Mouse (Mus musculus) heart, adult 2 months (tissue): ENCODE measurements at regions not wholly inside any gene's neighbourhood (a gene's known extent, or its start where the extent isn't known, plus 50 kb on each side); places are given as distances from the start of the nearest gene placed in this dataset.

Experiments
- CTCF ChIP-seq: fragments of 200-600 bp; IDR thresholded peaks from 2 replicates; pipeline ENCODE4 v1.8.1; 2022; ENCODE audit warnings: antibody characterized with exemption, mild to moderate bottlenecking, moderate library complexity
- POLR2A ChIP-seq: fragments of 200-500 bp; IDR thresholded peaks from 2 replicates; pipeline ENCODE4 v1.6.1; 2011; ENCODE audit warnings: mild to moderate bottlenecking, low read depth, low read length, control low read depth; ENCODE audit not compliant: insufficient read depth

DNA sequence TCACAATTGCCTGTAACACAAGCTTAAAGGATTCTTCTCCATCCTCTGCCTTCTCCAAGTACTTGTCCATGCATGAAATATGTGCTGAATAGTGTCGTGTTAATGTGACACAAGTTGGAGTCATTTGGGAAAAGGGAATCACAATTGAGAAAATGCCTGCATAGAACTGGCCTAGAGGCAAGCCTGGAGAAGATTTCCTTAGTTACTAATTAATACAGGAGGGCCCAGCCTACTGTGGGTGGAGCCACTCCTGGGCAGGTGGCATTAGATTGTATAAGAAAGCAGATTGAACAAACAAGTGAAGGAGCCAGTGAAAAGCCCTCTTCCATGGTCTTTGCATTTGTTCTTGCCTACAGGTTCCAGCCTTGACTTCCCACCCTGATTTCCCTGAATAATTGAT, 2239.1 kb downstream of the Poteg start:
- TF ChIP-seq POLR2A (no peak), CTCF (no peak)
